Mouse (Mus musculus): Measurements from ENCODE around the gene Tle4.

DNA sequence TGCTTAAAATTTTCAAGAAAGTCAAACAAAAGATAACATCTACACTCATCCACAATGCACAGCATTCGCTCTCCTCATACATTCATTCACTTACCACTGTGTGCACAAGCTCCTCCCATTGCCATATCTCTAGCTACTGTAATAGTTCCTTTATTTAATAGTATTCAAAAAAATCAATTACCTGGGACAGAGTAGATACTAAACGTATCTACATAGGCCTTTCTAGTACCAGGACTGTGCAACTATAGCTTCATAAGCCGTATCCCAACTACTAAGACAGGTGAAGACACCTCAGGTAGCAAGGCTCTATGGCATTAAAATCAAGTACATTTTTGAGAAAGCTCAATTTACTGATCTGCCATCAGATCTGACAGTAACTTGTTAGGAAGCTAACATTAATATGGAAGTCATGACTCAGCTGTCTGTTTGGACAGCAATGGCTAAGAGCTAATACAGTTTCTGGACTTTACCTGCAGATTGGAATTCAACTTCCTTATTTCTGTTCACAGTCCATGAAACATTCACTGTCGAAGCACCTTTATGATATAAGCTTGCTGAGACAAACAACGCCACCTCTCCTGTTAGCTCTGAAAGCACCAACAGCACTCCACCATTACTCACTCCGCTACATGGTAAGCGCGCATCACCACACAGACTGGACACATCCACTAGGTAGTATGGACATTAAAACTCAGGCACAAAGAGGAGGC is 50.6 kb downstream of the Tle4 start:
- no peak for TF ChIP-seq CTCF (conservative IDR thresholded peaks at IDR 0.05; ENCODE audit: insufficient read depth, insufficient read length, low read depth, low read length)
- no peak for TF ChIP-seq POLR2A (IDR thresholded peaks at IDR 0.05; ENCODE audit: low read depth, low read length)

Measured in kidney, adult 2 months (tissue).